Mouse (Mus musculus) testis, adult 2 months (tissue): ENCODE data around the gene Gm10134. TPM values are rescaled to one million over a fixed set of nuclear protein-coding genes. Genes with fewer than 3 reads are reported as not detected.

ENCODE experiments used
- H3K27ac ChIP-seq: fragments of 200-500 bp; 2 replicates; pipeline ENCODE4 v1.5.1; 2012; ENCODE audit warnings: low read depth, low read length; ENCODE audit not compliant: control insufficient read depth, insufficient read depth
- H3K27me3 ChIP-seq: fragments of 200-500 bp; 2 replicates; pipeline ENCODE4 v1.6.1; 2012; ENCODE audit warnings: mild to moderate bottlenecking, low read length, moderate library complexity; ENCODE audit not compliant: control insufficient read depth, insufficient read depth
- H3K36me3 ChIP-seq: fragments of 200-500 bp; 2 replicates; pipeline ENCODE4 v1.6.1; 2012; ENCODE audit warnings: mild to moderate bottlenecking, low read length; ENCODE audit not compliant: control insufficient read depth, insufficient read depth
- H3K4me1 ChIP-seq: fragments of 200-500 bp; 2 replicates; pipeline ENCODE4 v1.6.1; 2012; ENCODE audit warnings: low read length; ENCODE audit not compliant: control insufficient read depth, insufficient read depth
- H3K4me3 ChIP-seq: fragments of 200-500 bp; 2 replicates; pipeline ENCODE4 v1.5.1; 2012; ENCODE audit warnings: low read depth, mild to moderate bottlenecking, low read length, moderate library complexity, mixed read lengths; ENCODE audit not compliant: control insufficient read depth
- CTCF ChIP-seq: fragments of 200-500 bp; IDR thresholded peaks from 2 replicates; pipeline ENCODE4 v1.5.1; 2012; ENCODE audit warnings: low read depth, mild to moderate bottlenecking, inconsistent platforms, low read length, moderate library complexity; ENCODE audit not compliant: control insufficient read depth, insufficient read depth, insufficient replicate concordance
- POLR2A ChIP-seq: fragments of 200-500 bp; IDR thresholded peaks from 2 replicates; pipeline ENCODE4 v1.6.1; 2012; ENCODE audit warnings: low read depth, mild to moderate bottlenecking, inconsistent platforms, low read length, moderate library complexity; ENCODE audit not compliant: control insufficient read depth
- polyA plus RNA-seq: library from polyadenylated mRNA; depleted of rRNA; stranded (reverse); fragments of >200 nt; gene quantifications from 2 replicates; pipeline ENCODE4 v1.2.3, GENCODE M21; 2012

The Gm10134 gene
- polyA plus RNA-seq, 1 experiment, result 0.47 TPM

DNA sequence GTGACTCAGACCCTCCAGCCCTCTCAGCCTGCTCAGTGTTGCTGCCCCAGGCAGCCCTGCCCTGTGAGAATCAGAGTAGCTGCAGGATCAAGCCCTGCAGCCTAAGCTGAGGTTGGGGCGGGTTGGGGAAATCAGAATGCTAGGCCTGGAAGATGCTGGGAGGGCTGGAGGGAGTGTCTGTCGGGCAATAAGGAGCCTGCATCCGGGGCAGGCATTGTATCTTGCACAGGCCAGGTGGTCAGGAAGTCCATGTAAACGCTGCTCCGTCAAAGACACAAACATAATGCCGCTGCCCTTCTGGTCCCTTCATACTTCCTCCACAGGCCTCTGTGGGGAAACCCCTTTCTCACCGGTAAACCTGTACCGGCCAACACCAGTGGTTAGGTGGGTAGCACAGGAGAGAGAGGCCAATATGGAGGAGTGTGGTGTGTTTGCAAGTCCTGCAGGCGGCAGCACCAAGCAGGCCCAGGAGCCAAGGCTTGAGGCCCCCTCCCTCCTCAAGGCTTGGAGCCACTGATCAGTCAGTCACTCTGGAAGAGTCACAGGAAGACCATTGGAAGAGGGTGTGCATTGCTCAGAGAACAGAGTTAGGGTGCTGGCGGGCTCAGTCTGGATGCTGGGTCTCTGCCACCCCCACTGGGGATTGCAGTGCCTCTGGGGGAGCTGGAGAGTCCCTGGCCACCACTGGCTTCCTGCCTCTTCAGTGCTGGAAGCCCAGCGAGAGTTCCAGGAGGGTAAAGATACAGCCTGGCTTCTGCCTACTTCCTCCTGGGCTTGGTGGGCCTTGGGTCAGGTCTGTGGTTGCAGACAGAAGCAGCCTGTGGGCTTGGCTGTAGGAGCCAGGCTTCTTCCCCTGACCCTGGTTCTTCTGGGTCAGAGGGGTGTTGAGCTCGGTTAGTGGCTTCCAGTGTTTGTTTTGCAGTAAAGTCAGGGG lies 20.3 kb downstream of the Gm10134 start:
- Histone ChIP-seq H3K27ac (peak overlapping the region; percentile 10), H3K4me3 (no peak overlapping the region), H3K4me1 (peaks cover 4% of the 10 kb centered on the region; the same call in 1 of the 2 replicates), H3K36me3 (no peaks in the 10 kb centered on the region; the same call in 1 of the 2 replicates), H3K27me3 (no peaks in the 10 kb centered on the region)
- TF ChIP-seq POLR2A, result no peak
- no peak for TF ChIP-seq CTCF

DNA sequence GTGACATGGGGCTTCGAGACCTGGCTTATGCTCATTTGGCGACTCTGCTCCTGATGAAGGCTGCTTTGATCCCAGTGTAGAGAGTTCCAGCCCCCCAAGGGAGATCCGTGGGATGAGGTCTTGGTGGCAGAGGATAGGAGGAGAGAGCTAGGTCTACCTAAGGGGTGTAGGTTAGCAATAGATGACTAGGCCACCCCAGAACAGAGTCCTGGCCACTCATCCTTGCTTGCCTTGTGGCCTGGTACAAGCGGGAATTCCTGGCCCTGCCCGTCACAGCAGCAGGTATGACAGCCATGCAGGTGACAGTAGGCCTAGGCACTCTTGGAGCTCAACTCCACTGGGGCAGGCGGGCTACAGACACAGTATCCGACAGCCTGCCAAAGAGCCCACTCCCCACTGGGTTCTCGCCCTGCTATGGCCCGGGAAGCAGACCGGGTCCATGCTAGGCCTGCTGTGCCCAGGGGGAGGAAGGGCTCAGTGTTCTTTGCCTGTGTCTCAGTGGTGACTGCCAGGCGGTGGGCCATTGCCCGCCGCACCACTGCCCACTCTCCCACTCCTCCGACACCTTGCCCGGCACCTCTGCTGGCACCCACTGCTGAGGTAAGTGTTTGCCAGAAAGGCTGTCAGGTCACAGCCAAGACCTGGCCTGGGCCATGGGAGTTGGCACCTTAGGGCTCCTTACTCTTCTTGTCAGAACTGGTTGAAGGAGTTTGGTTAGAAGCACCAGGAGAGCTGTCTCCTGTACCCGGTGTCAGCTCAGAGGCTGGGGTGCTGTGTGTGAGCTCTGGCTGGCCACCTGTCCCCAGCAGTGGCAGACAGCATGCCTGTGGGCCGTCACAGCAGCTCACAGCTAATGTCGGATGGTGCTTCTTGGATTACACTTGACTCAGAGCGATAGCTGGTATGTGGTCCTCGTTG lies 21.8 kb downstream of the Gm10134 start:
- peaks cover 8% of the 10 kb centered on the region; the same call in 1 of the 2 replicates for H3K4me1 ChIP-seq
- H3K36me3 ChIP-seq, result no peaks in the 10 kb centered on the region; the same call in 1 of the 2 replicates
- H3K27me3 ChIP-seq, result no peaks in the 10 kb centered on the region
- no peak overlapping the region for H3K4me3 ChIP-seq
- no peak overlapping the region for H3K27ac ChIP-seq
- TF ChIP-seq CTCF, result no peak

DNA sequence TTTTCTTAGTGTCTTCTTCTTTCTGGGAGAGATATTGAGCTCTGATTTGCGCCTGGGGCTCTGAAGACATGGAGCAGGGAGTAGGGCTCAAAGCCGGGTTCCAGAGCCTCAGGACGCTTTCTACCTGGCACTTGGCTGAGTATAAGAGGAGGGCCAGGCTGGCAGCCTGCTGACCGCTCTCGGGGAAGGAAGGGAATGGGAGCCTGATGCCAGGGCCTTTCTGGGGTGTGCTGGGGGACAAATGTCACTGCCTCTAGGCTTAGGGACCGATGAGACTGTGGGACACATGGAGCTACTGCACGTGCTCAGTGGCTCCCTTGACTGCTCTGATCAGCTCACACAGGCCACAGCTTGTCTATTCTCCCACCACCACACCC lies 22.4 kb downstream of the Gm10134 start:
- no peak for TF ChIP-seq POLR2A
- no peak for TF ChIP-seq CTCF
- Histone ChIP-seq H3K27me3 (no peaks in the 10 kb centered on the region), H3K27ac (no peak overlapping the region), H3K4me3 (no peak overlapping the region), H3K36me3 (no peaks in the 10 kb centered on the region; the same call in 1 of the 2 replicates), H3K4me1 (peaks cover 11% of the 10 kb centered on the region)

DNA sequence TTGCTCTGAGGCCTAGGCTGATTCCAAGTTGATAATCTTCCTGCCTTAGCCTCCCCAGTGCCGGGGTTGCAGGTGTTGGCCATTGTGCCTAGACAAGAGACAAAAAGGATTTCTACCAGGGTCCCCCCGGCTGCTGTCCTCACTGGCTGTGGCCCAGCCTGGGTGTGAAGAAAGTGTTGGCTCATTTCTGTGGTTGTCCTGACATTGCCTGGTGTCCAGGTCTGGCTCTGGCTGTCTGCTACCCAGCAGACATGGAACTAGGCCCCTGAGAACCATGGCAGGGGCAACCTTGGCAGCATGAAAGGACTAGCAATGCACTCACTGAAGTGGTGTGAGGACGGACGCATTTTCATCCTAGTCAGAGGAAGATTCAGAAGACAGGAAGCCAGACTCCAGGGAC lies 24.0 kb downstream of the Gm10134 start:
- Histone ChIP-seq H3K4me1 (peaks cover 12% of the 10 kb centered on the region), H3K27ac (no peak overlapping the region), H3K36me3 (no peaks in the 10 kb centered on the region), H3K27me3 (no peaks in the 10 kb centered on the region), H3K4me3 (no peak overlapping the region)
- TF ChIP-seq POLR2A (no peak), CTCF (no peak)

DNA sequence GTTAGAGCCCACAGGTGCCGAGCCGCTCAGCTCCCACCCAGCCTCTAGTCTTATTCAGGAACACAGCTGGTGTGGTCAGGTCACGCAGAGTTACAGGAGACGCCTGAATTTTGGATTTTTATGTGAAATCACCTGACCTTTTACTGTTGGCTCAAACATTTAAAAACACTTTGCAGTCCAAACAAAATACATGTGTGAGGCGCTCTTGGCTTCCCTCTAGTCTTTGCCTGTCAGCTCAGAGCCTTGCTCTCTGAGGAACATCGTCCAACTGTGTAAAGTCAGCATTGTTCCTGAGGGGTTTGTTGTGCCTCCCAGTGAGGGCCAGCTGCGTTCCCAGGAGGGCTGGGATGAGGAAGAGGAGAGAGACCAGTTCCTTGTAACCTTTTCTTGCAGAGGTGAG lies 24.4 kb downstream of the Gm10134 start:
- TF ChIP-seq POLR2A (no peak), CTCF (no peak)
- Histone ChIP-seq H3K27ac (no peak overlapping the region), H3K4me1 (peaks cover 12% of the 10 kb centered on the region), H3K4me3 (no peak overlapping the region), H3K36me3 (no peaks in the 10 kb centered on the region), H3K27me3 (no peaks in the 10 kb centered on the region)

DNA sequence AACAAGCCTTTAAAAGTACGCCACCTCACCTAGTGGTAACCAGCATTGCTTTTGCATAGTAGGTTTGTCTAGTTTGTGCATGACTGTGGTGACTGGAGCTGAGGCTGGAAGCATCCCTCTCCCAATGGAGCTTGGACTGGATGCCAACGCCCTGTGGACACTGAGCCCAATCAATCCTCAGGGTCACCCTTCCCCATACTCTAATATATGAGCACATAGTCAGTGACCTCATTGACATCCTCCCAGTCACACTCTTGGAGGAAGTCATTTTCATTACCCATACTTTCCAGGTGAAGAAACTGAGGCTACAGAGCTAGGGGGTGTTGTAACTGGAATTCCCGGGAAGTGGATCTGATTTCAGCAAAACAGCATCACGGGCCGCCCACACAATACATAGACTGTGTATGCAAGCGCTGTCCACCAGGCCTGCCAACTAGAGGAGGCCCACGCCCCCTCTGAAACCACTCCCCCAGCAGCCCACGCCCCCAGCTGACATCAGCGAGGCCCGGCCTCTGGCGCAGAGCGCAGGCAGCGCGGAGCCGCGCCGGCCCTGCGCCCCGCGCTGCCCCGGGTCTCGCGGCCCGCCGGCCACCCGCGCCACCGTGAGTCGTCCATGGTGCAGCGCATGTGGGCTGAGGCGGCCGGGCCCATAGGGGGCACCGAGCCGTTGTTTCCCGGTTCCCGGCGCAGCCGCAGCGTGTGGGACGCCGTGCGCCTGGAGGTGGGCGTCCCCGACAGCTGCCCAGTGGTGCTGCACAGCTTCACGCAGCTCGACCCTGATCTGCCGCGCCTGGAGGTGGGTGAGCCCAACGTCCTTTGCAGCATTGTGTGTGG lies 27.3 kb downstream of the Gm10134 start:
- no peak overlapping the region for H3K27ac ChIP-seq
- H3K36me3 ChIP-seq, result no peaks in the 10 kb centered on the region
- TF ChIP-seq CTCF, result no peak
- TF ChIP-seq POLR2A, result no peak; the same call in 1 of the 2 replicates
- H3K4me3 ChIP-seq, result peak overlapping the region; percentile 73
- no peaks in the 10 kb centered on the region for H3K27me3 ChIP-seq
- peaks cover 10% of the 10 kb centered on the region for H3K4me1 ChIP-seq

DNA sequence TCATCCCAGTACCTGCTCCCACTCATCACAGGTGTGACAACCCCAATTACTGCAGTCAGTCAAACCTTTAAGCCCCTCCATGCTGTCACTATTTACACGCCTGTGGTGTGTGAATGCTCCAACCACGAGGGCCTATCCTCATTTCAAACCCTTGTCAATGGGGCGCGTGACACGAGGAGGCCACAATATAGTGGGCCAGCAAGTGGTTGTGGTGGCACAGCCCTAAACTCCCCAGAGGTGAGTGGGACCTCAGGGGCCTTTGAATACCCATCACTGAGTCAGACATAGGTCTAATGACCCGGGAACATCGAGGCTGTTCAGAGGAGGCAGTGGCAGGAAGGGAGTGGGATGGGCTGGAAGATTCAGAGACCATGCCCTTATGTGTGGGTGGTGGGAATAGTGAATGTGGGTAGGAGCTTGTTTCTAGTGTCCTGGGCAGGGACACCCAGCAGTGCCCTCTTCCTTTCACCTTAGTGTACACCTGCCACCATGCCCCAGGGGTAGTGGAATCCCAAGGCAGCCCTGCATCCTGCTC lies 28.1 kb downstream of the Gm10134 start:
- H3K4me1 ChIP-seq, result peaks cover 10% of the 10 kb centered on the region
- H3K27me3 ChIP-seq, result no peaks in the 10 kb centered on the region
- H3K4me3 ChIP-seq, result no peak overlapping the region
- no peak overlapping the region for H3K27ac ChIP-seq
- TF ChIP-seq CTCF (no peak), POLR2A (no peak)
- no peaks in the 10 kb centered on the region for H3K36me3 ChIP-seq
